Mouse (Mus musculus) embryonic facial prominence, embryonic 13.5 days (tissue): ENCODE data around the gene Ggta1. TPM values are rescaled to one million over a fixed set of nuclear protein-coding genes. Genes with fewer than 3 reads are reported as not detected.

Experiments
- ATAC-seq: fragments of 200-750 bp; cut with Nextera tagmentation; 2 replicates; pipeline ENCODE4 v1.8.0; 2017; ENCODE audit warnings: low read depth; ENCODE audit not compliant: insufficient number of reproducible peaks, insufficient read depth, low FRiP score, low TSS enrichment
- H3K27ac ChIP-seq: fragments of 300-500 bp; sonication (generic); 2 replicates; pipeline ENCODE4 v1.5.1; 2015; ENCODE audit warnings: moderate library complexity, mild to moderate bottlenecking, inconsistent platforms
- H3K27me3 ChIP-seq: fragments of 300-500 bp; sonication (generic); 2 replicates; pipeline ENCODE4 v1.6.1; 2015; ENCODE audit warnings: mild to moderate bottlenecking, inconsistent platforms
- H3K36me3 ChIP-seq: fragments of 300-500 bp; sonication (generic); 2 replicates; pipeline ENCODE4 v1.6.1; 2015; ENCODE audit warnings: mild to moderate bottlenecking, inconsistent platforms
- H3K4me1 ChIP-seq: fragments of 300-500 bp; sonication (generic); 2 replicates; pipeline ENCODE4 v1.6.1; 2015; ENCODE audit warnings: inconsistent platforms
- H3K4me2 ChIP-seq: fragments of 300-500 bp; sonication (generic); 2 replicates; pipeline ENCODE4 v1.6.1; 2015; ENCODE audit warnings: moderate library complexity, mild to moderate bottlenecking, inconsistent platforms
- H3K4me3 ChIP-seq: fragments of 300-500 bp; sonication (generic); 2 replicates; pipeline ENCODE4 v1.5.1; 2015; ENCODE audit warnings: mild to moderate bottlenecking, inconsistent platforms
- H3K9ac ChIP-seq: fragments of 300-500 bp; sonication (generic); 2 replicates; pipeline ENCODE4 v1.6.1; 2015; ENCODE audit warnings: mild to moderate bottlenecking, inconsistent platforms
- H3K9me3 ChIP-seq: fragments of 300-500 bp; sonication (generic); 2 replicates; pipeline ENCODE4 v1.6.1; 2016; ENCODE audit warnings: inconsistent platforms
- WGBS: fragments of 180-500 bp; shearing (Covaris S2); methylation state at CpG from one replicate; pipeline ENCODE4 v1.1.7; 2015; ENCODE audit warnings: mixed read lengths; 5-methylcytosine and 5-hydroxymethylcytosine counted together
- polyA plus RNA-seq: library from polyadenylated mRNA; unstranded; fragments of >200 nt; fragmentation: Nextera tagmentation; extraction: Ambion mirVana; gene quantifications from 2 replicates; pipeline ENCODE4 v1.2.1, GENCODE M21; 2015

The Ggta1 gene
- polyA plus RNA-seq, 1 experiment from 2014 or later, result 16.7 TPM

DNA sequence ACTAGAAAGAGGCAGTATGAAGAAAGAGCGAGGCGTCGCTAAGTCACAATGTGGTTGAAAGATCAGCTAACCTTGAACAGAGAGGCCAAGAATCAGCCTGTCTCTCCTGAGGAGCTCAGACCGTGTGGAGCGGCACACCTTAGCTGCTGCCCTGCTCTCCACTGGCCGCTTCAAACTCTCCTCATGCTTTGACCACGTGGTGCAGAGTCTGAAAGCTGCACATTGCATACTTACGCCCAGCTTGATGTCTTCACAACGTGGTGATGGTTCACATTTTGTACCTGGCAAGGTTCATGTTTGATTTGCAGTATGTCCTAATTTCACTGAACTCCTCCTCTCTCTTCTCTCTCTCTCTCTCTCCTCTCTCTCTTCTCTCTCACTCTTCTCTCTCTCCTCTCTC, 83.7 kb downstream of the Ggta1 start:
- H3K36me3 ChIP-seq, result no peaks in the 10 kb centered on the region
- ATAC-seq, result no peak
- no peak overlapping the region for H3K4me3 ChIP-seq
- no peaks in the 10 kb centered on the region for H3K9me3 ChIP-seq
- no peaks in the 10 kb centered on the region for H3K27me3 ChIP-seq
- H3K4me1 ChIP-seq, result no peaks in the 10 kb centered on the region
- no peak overlapping the region for H3K9ac ChIP-seq
- no peak overlapping the region for H3K27ac ChIP-seq
- whole genome bisulfite sequencing, result 66% methylated on average over 9 of the region's 9 CpGs
- H3K4me2 ChIP-seq, result no peak overlapping the region

DNA sequence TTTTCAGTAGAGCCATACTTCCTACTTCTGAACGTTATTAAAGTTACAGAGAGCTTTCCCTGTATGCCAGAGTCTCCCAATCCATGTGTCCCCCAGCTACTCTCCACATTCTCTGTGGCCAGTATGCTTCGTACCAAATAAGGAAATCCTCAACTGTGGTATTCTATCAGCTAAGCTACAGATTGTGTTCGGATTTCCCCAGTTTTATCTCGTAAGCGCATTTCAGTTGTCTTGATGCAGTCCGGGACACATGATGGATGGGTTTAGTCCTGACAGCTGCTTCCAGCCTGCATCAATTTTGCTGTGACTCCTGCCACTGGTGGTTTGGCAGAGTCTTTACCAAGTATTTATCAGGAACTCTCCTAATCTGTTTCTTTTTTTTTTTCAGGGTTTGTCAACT, 85.4 kb downstream of the Ggta1 start:
- no peak for ATAC-seq
- no peak overlapping the region for H3K4me3 ChIP-seq
- H3K9ac ChIP-seq, result no peak overlapping the region
- H3K9me3 ChIP-seq, result no peaks in the 10 kb centered on the region
- H3K27ac ChIP-seq, result no peak overlapping the region
- H3K36me3 ChIP-seq, result no peaks in the 10 kb centered on the region
- H3K4me1 ChIP-seq, result no peaks in the 10 kb centered on the region
- H3K27me3 ChIP-seq, result no peaks in the 10 kb centered on the region
- 58% methylated on average over 6 of the region's 6 CpGs for WGBS
- no peak overlapping the region for H3K4me2 ChIP-seq

DNA sequence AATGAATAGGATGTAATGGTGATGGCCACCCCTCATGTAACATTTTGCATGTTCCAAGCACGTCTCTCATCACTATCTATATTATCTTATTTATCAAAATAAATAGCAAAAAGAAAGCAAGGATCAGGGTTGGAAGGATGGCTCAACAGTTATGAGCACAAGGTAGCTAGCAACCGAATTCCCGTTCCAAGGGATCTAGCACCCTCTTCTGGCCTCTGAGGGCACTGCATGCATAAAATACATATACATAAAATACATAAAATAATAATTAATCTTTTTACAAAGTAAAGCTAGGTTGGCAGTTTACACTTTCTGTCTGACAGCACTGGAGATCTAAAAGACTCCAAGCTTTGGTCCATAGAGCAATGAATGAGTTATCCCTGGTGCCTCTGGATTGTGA, 90.0 kb downstream of the Ggta1 start:
- Histone ChIP-seq H3K4me3 (no peak overlapping the region), H3K4me1 (no peaks in the 10 kb centered on the region), H3K27ac (no peak overlapping the region), H3K9me3 (no peaks in the 10 kb centered on the region), H3K9ac (no peak overlapping the region), H3K27me3 (no peaks in the 10 kb centered on the region), H3K36me3 (no peaks in the 10 kb centered on the region), H3K4me2 (no peak overlapping the region)
- no peak for ATAC-seq
- 10% methylated on average over 3 of the region's 3 CpGs for WGBS

DNA sequence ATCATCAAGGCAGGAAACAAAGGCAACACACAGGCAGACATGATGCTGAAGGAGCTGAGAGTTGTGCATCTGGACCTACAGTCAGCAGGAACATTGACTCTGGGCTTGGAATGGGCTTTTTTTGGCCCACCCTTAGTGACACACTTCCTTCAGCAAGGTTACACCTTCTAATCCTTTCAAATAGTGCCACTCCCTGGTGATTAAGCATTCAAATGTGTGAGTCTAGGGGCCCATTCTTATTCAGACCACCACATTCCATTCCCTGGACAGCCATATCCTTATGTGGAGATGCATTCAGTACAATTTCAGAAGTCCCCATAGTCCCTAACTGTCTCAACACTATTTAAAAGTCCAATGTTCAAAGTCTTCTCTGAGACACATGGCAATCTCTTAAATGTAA, 92.3 kb downstream of the Ggta1 start:
- no peak overlapping the region for H3K27ac ChIP-seq
- H3K4me2 ChIP-seq, result no peak overlapping the region
- H3K27me3 ChIP-seq, result no peaks in the 10 kb centered on the region
- no peaks in the 10 kb centered on the region for H3K36me3 ChIP-seq
- H3K9me3 ChIP-seq, result no peaks in the 10 kb centered on the region
- ATAC-seq, result no peak
- no peaks in the 10 kb centered on the region for H3K4me1 ChIP-seq
- H3K9ac ChIP-seq, result no peak overlapping the region
- no peak overlapping the region for H3K4me3 ChIP-seq

DNA sequence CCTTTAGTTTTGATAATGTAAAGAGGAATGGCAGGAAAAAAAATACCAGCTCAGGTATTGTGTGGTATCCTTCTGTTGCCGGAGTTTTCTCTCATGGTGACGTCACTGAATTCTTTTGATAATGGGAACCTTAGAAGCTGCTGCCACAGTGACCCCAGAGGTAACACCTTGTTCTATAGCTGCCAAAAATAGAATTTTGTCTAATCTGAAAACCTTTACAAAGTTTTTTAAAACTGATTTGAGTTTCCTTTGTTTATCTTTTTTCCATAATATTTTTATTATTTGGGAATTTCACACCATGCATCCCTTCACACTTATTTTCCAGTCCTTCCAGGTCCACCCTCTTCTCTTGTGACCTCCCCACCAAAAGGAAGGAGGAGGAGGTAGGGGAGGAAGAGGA, 95.4 kb downstream of the Ggta1 start, which contains the start of gene 4930568D16Rik:
Gene 4930568D16Rik (minus strand): TSS at position 101 of the 400 bp plus-strand sequence.
- Histone ChIP-seq H3K4me3 (no peak within 1 kb of the TSS), H3K27me3 (no peaks in the 10 kb centered on the region), H3K27ac (no peak within 1 kb of the TSS), H3K4me2 (no peak within 1 kb of the TSS), H3K9ac (no peak within 1 kb of the TSS), H3K9me3 (0 out of 2 replicates have a peak, but pooled peaks cover 4% of the 10 kb centered on the region), H3K36me3 (no peaks in the 10 kb centered on the region), H3K4me1 (no peaks in the 10 kb centered on the region)
- WGBS, result 73% methylated on average over 2 of the region's 2 CpGs
- no peak for ATAC-seq

Other genes with a start within 250 kb of the Ggta1 start
- 176 and 188 TPM in 2 replicates for gene Gsn, start 206.9 kb downstream of the Ggta1 start, polyA plus RNA-seq
- 22.0 and 27.5 TPM in 2 replicates for gene Stom, start 126.3 kb downstream of the Ggta1 start, polyA plus RNA-seq
- gene 4930568D16Rik, start 95.5 kb downstream of the Ggta1 start, polyA plus RNA-seq, result not detected in 2 replicates
- gene 4930402F06Rik, start 66.1 kb downstream of the Ggta1 start, polyA plus RNA-seq, result not detected in 2 replicates
- 53.2 and 54.5 TPM in 2 replicates for gene Dab2ip, start 95.0 kb upstream of the Ggta1 start, polyA plus RNA-seq